Mouse (Mus musculus) gastrocnemius, postnatal 14 days (tissue): Measurements from ENCODE around the gene Hipk3. TPM values are rescaled to one million over a fixed set of nuclear protein-coding genes. Genes with fewer than 3 reads are reported as not detected.

Source experiments
- DNase-seq: peaks from one replicate; pipeline ENCODE4 v3.0.0; 2021; ENCODE audit warnings: mixed read lengths
- intact Hi-C: fragments of 180-260 bp; cut with DNase I; formaldehyde crosslinking; loops from one replicate; pipeline ENCODE4 v1.15.1; 2025; ENCODE audit warnings: low total_unique reads
- total RNA-seq, 2 experiments: library from RNA; stranded (reverse); gene quantifications; 2 replicates each; pipeline ENCODE4 v1.2.3; 2021

Gene Hipk3
- total RNA-seq, 2 experiments from 2014 or later: 142 to 158 TPM

DNA sequence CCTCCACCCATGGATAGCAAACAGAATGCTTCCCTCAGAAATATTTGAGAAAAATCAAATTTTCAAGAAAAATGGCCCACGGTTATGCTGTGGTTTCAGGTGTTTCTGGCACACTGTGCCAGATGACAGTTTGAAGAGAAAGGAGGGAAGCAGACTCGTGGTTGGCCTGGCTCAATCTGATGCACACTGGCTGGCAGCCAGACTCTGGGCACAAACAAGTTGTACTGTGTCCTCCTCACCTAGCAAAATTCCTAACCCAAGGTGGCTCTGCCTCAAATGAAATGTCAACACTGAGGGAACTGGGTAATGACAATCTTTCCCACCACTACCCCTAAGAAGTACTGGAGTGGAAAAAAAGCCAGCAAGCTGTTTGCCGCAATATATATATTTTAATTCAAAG is 68.1 kb downstream of the Hipk3 start:
- intact Hi-C loops: loop anchor here (10.0 kb wide), 1 partner anchor 391 kb away; no protein-coding TSS in a partner anchor
- DNase-seq: no peak

DNA sequence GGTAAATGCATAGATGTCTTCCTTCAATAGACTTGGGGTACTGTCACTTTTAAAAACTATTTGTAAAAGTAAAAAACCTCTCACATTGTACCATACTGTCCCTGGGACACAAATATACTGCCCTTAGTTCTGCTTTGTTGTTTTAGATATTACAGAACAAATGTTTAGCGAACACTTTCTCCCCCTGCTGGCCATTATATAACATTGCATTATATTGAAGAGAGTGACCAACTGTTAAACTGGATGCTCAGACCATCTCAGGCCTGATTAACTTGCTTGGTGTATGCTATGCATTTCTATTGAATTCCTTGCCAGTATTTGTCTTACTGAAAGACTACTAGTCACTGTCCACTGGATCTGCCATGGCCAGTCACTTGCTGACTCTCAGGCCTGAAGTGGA is 72.0 kb downstream of the Hipk3 start:
- intact Hi-C loops: loop anchor here (10.0 kb wide), 1 partner anchor 387 kb away; no protein-coding TSS in a partner anchor
- no peak for DNase-seq

- no peak for DNase-seq
- intact Hi-C loops: loop anchor here (2.0 to 10.0 kb wide), 2 partner anchors 286 to 386 kb away; no protein-coding TSS in a partner anchor
Measured at GRCm38 (mm10) chr2:104420805-104421204, 73.4 kb downstream of the Hipk3 start.

- no peak for DNase-seq
- intact Hi-C loops: loop anchor here (2.0 to 10.0 kb wide), 2 partner anchors 285 to 385 kb away; no protein-coding TSS in a partner anchor
Measured at GRCm38 (mm10) chr2:104419999-104420398, 74.2 kb downstream of the Hipk3 start.

DNA sequence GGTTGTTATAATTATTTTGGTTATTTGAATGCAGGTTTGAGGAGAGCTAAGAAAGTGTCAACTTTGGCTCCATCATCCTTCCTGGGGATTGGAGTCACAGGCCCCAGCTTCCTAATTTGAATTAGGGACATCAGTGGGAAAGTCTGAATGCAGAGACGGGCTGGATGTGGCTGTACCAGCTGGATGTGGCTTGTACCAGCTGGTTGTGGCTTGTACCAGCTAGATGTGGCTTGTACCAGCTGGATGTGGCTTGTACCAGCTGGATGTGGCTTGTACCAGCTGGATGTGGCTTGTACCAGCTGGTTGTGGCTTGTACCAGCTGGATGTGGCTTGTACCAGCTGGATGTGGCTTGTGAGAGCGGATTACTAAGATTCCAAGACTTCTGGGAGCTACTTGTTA is 74.8 kb downstream of the Hipk3 start:
- DNase-seq: no peak
- intact Hi-C loops: no loop called here

GRCm38 (mm10) chr2:104413011-104413410 is 81.2 kb downstream of the Hipk3 start:
- intact Hi-C loops: no loop called here
- no peak for DNase-seq

DNA sequence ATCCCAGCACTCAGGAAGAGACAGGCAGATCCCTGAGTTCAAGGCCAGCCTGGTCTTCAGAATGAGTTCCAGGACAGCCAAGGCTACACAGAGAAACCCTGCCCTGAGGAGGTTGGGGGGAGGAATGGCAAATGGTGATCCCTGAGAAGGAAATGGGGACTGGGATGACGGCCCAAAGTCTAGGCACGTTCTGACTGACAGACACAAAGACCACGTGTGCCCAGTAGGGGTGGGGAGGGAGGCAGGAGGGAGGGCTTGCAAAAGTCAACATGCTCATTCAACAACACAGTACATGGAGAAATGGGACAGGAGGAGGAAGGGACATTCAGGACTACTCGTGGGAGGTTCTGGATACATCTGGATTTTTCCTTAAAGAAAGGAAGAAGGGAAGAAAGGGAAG is 81.8 kb downstream of the Hipk3 start:
- DNase-seq: no peak
- intact Hi-C loops: no loop called here

DNA sequence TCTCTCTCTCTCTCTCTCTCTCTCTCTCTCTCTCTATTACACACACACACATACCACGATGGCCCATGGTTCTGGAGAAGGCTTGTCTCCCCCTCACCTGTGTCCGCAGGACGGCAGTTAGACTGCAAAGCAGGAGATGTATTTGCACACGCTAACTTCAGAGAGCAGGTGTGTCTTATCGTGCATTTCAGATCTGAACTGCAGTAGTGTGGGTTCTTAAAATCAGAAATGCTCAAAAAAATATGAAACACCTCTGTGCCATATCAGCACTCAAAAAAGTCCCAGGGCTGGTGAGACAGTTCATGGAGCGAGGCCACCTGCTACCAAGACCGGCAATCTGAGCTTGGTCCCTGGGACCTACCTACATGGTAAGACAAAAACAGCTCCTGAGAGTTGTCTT is 82.4 kb downstream of the Hipk3 start:
- no peak for DNase-seq
- intact Hi-C loops: no loop called here

- intact Hi-C loops: no loop called here
- DNase-seq: no peak
Measured at GRCm38 (mm10) chr2:104410963-104411545, 83.2 kb downstream of the Hipk3 start, which contains the start of gene D430041D05Rik. Gene D430041D05Rik (minus strand): TSS chr2:104411013.

DNA sequence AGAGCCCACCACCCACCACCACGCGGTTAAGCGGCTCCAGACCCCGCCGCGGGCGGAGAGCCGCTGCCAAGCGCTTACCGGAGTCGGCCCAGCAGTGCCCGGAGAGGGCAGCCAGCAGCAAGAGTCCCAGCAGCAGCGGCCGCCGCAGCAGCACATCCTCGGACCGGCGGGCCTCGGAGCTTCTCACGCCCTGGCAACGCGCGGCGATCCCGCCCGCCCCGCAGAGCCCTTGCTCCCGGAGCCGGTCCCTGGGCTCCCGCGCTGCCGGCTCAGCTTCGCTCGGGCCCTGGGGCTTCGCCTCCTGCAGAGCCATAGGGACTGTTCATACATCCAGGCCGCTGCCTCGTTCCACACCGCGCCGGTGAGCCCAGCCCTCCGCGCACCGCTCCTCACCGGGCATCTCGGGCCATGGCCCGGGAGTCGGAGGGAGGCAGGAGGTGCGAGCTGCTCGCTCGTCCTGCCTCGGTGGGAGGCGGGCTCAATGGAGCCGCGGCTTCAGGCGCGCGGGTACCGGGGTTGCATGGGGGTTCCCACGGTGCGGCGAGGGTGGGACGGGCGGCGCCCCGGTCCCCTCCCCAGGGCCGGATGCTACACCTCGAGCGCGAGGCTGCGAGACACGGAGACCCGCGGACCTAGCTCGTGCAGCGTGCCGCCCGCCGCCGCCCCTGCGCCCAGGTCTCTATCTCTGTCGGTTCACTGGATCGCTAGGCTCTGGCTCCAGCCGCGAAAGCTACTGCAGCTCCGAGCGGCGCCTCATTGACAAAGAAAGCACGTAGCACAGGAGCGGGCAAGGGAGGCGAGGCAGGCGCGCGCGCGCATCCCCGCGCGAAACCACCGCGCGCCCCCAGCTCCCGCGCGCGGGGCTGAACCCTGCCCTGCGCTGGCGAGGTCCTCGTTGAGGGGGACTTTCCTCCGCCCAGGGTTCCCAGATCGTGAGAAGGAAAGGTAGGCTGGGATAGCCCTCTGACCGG is 84.1 kb downstream of the Hipk3 start:
- intact Hi-C loops: loop anchor here (10.0 kb wide), 1 partner anchor 75 kb away; no protein-coding TSS in a partner anchor
- DNase-seq: peak; percentile 20

DNA sequence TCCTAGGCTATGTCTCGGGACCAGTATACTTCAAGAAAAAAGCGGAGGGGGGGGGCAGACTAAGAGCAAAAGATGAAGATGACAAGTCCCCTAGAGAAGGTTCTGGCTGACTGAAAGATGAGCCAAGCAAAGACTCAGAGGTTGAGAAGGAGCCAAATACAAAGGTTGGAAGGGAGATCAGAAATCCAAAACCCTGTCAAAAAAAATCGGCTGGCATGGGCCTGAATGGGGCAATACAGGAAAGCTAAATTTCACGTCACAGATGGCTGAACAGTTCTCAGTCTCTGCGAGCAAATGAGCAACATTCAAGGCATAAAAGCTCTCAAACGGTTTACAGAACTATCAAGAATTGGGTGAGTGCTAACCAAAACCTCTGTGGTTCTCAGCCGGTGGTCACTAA is 85.9 kb downstream of the Hipk3 start:
- intact Hi-C loops: loop anchor here (10.0 kb wide), 1 partner anchor 74 kb away; no protein-coding TSS in a partner anchor
- DNase-seq: no peak

- no peak for DNase-seq
Measured at GRCm38 (mm10) chr2:104407913-104408312, 86.3 kb downstream of the Hipk3 start.

GRCm38 (mm10) chr2:104404036-104404435 is 90.2 kb downstream of the Hipk3 start:
- DNase-seq: no peak
- intact Hi-C loops: loop anchor here (10.0 kb wide), 1 partner anchor 69 kb away; no protein-coding TSS in a partner anchor

More at GRCm38 (mm10) chr2:104407913-104408312, 86.3 kb downstream of the Hipk3 start:
- intact Hi-C loops: loop anchor here (10.0 kb wide), 1 partner anchor 73 kb away; no protein-coding TSS in a partner anchor

- DNase-seq: no peak
- intact Hi-C loops: no loop called here
Measured at GRCm38 (mm10) chr2:104398651-104399290, 95.5 kb downstream of the Hipk3 start.

DNA sequence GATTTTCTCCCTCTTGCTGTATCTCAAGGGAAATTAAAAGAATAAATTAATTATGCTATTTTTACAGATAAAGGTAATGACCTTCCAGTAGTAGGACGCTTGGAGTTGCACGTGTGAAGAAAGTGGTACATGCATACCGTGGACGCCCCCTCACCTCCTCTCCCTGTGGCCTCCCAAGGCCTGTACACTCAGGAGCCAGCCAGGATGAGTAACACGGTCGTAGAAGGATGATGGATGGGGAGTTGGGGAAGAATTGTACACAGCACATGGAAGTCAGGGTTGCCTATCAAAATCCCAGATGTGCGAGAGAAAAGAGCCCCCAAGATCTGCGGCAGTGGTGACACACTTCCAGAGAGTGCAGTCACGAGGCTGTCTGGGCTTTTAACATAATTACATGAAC is 98.3 kb downstream of the Hipk3 start:
- DNase-seq: no peak
- intact Hi-C loops: no loop called here

- DNase-seq: no peak
- intact Hi-C loops: no loop called here
Measured at GRCm38 (mm10) chr2:104394769-104395168, 99.5 kb downstream of the Hipk3 start.

DNA sequence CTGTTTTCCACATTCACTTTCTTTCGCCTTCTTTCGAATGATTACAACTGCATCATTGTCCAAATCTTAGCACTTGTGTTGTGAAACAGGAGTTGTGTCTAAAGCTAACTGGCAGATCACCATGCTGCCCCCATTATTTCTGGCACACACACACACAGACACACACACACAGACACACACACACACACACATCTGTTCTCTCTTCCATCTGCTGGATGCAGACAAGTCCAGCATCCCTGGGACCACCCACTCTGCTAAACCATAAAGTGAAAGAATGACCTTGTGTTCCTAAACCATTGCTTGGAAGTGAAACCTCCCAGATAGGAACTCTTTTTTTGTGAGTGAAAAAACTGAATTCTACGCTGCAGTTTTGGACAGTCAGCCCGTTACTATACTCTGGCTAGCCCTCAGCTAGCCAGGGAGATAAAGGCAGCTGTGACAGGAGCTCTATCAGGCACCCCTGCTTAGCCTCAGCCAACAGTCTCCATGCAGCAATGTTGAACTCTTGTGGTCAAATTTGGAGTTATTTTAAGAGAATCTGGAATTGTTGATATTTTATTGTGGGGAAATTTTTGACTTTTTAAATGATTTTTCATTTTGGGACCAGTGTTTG is 101.4 kb downstream of the Hipk3 start:
- intact Hi-C loops: no loop called here
- no peak for DNase-seq

DNA sequence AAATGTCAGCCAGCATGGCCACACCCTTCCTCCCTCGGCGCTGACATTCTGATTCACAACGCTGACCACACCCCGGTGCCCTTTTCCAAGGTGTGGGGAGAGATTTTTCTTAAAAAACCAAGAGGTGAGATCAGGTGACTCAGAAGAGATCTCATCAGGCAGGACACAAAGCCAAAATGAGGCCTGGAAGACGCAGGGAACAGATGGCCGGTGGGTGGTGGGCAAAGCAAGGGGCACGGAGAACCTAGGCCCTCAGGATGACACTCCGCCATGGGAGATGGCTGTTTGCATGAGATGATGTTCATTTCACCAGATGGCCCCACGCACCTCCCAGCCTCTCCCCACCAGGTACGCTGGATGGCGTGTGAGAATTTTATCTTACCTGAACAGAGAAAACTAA is 105.0 kb downstream of the Hipk3 start:
- intact Hi-C loops: no loop called here
- no peak for DNase-seq

DNA sequence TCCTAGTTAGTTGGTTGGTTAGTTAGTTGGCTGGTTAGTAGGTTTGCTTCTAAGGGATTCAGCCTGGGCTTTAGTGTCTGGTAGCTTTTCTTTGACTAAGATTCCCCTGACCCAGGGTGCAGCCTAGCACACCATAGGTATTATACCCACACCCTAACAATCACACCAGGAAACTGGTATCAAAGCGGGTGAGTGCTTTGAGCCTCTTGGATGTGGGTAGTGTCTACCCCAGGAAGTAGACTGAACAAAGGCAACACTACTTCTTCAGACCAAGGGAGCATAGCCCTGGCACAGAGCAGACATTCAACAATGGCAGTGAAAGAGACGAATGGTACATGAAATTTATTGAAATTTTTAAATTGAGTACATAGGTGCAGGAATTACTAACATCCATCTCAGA is 108.3 kb downstream of the Hipk3 start:
- intact Hi-C loops: no loop called here
- DNase-seq: no peak
